Mouse (Mus musculus) heart, embryonic 12.5 days (tissue): ENCODE measurements around the gene Tgm3. TPM values are rescaled to one million over a fixed set of nuclear protein-coding genes. Genes with fewer than 3 reads are reported as not detected.

Experiments used
- ATAC-seq: fragments of 200-750 bp; cut with Nextera tagmentation; 2 replicates; pipeline ENCODE4 v1.8.0; 2017; ENCODE audit warnings: moderate TSS enrichment, moderate library complexity; ENCODE audit not compliant: insufficient number of reproducible peaks, low FRiP score
- H3K27ac ChIP-seq: fragments of 300-500 bp; sonication (generic); 2 replicates; pipeline ENCODE4 v1.5.1; 2016; ENCODE audit warnings: mild to moderate bottlenecking, moderate library complexity; ENCODE audit not compliant: poor library complexity, severe bottlenecking
- H3K27me3 ChIP-seq: fragments of 300-500 bp; sonication (generic); replicated peaks from 2 replicates; pipeline ENCODE4 v1.6.1; 2016; ENCODE audit warnings: mild to moderate bottlenecking, moderate library complexity
- H3K36me3 ChIP-seq: fragments of 300-500 bp; sonication (generic); 2 replicates; pipeline ENCODE4 v1.6.1; 2016; ENCODE audit warnings: mild to moderate bottlenecking, moderate library complexity
- H3K4me1 ChIP-seq: fragments of 300-500 bp; sonication (generic); replicated peaks from 2 replicates; pipeline ENCODE4 v1.6.1; 2016; ENCODE audit warnings: mild to moderate bottlenecking
- H3K4me2 ChIP-seq: fragments of 300-500 bp; sonication (generic); 2 replicates; pipeline ENCODE4 v1.6.1; 2016; ENCODE audit warnings: mild to moderate bottlenecking, moderate library complexity
- H3K4me3 ChIP-seq: fragments of 300-500 bp; sonication (generic); 2 replicates; pipeline ENCODE4 v1.5.1; 2016; ENCODE audit warnings: mild to moderate bottlenecking
- H3K9ac ChIP-seq: fragments of 300-500 bp; sonication (generic); 2 replicates; pipeline ENCODE4 v1.6.1; 2016; ENCODE audit warnings: mild to moderate bottlenecking, moderate library complexity
- H3K9me3 ChIP-seq: fragments of 300-500 bp; sonication (generic); replicated peaks from 2 replicates; pipeline ENCODE4 v1.6.1; 2016; ENCODE audit warnings: mild to moderate bottlenecking, moderate library complexity
- WGBS: fragments of 180-500 bp; shearing (Covaris S2); methylation state at CpG from one replicate; pipeline ENCODE4 v1.1.7; 2016; 5-methylcytosine and 5-hydroxymethylcytosine counted together
- polyA plus RNA-seq: library from polyadenylated mRNA; unstranded; fragments of >200 nt; fragmentation: Nextera tagmentation; extraction: Ambion mirVana; gene quantifications from 2 replicates; pipeline ENCODE4 v1.2.1, GENCODE M21; 2016

The Tgm3 gene
- polyA plus RNA-seq, result 0.04 TPM in 1 of 2 replicates, not detected in the other

GRCm38 (mm10) chr2:130012026-130012425, at the start of gene Tgm3:
Tgm3 (plus strand) TSS chr2:130012349.
- Histone ChIP-seq H3K4me3 (no peak within 1 kb of the TSS), H3K27ac (no peak within 1 kb of the TSS), H3K9me3 (no peaks in the 10 kb centered on the region), H3K9ac (no peak within 1 kb of the TSS), H3K4me2 (no peak within 1 kb of the TSS), H3K4me1 (no peaks in the 10 kb centered on the region), H3K27me3 (no peaks in the 10 kb centered on the region), H3K36me3 (no peaks in the 10 kb centered on the region)
- 37% methylated on average over 7 of the region's 7 CpGs for WGBS
- ATAC-seq, result no peak

DNA sequence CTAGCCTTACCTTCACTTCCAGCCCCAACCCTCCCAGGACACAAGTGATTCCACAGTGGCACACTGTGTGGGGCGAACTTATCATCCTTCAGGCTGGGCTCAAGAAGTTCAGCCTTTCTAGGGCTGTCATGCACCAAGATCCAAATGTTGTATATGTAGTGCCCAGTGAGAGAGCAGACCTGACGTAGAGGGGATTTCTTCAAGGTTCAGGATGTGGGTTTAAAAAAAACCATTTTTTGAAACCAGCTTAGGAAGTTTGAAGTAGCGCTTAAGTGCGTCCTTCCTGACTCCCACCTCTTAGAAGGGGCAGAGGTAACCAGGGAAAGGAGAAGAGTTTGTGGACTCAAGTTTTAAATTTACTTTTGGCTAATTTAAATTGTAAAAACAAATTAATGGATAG, 31.5 kb upstream of the Tgm3 start:
- no peak overlapping the region for H3K4me2 ChIP-seq
- WGBS, result 80% methylated on average over 4 of the region's 4 CpGs
- no peaks in the 10 kb centered on the region for H3K4me1 ChIP-seq
- no peak overlapping the region for H3K27ac ChIP-seq
- no peak overlapping the region for H3K4me3 ChIP-seq
- H3K9ac ChIP-seq, result no peak overlapping the region
- H3K27me3 ChIP-seq, result peaks cover 5% of the 10 kb centered on the region; the same call in 1 of the 2 replicates
- H3K36me3 ChIP-seq, result no peaks in the 10 kb centered on the region
- no peak for ATAC-seq
- H3K9me3 ChIP-seq, result no peaks in the 10 kb centered on the region

GRCm38 (mm10) chr2:129987527-129988045, 24.6 kb upstream of the Tgm3 start:
- Histone ChIP-seq H3K27ac (no peak overlapping the region), H3K36me3 (no peaks in the 10 kb centered on the region), H3K4me3 (no peak overlapping the region), H3K9ac (no peak overlapping the region), H3K9me3 (no peaks in the 10 kb centered on the region), H3K27me3 (no peaks in the 10 kb centered on the region), H3K4me2 (no peak overlapping the region), H3K4me1 (no peaks in the 10 kb centered on the region)
- WGBS, result 84% methylated on average over 6 of the region's 6 CpGs
- ATAC-seq, result no peak

- Histone ChIP-seq H3K4me3 (no peak overlapping the region), H3K27ac (no peak overlapping the region), H3K36me3 (no peaks in the 10 kb centered on the region), H3K9me3 (no peaks in the 10 kb centered on the region), H3K27me3 (no peaks in the 10 kb centered on the region), H3K4me1 (no peaks in the 10 kb centered on the region), H3K9ac (no peak overlapping the region), H3K4me2 (no peak overlapping the region)
- ATAC-seq, result no peak
- 57% methylated on average over 2 of the region's 2 CpGs for WGBS
These were observed 22.5 kb upstream of the Tgm3 start for GRCm38 (mm10) chr2:129989646-129990045.

GRCm38 (mm10) chr2:129994468-129994867, 17.7 kb upstream of the Tgm3 start:
- ATAC-seq, result no peak
- Histone ChIP-seq H3K27ac (no peak overlapping the region), H3K9me3 (no peaks in the 10 kb centered on the region), H3K36me3 (no peaks in the 10 kb centered on the region), H3K9ac (no peak overlapping the region), H3K4me2 (no peak overlapping the region), H3K4me3 (no peak overlapping the region), H3K27me3 (no peaks in the 10 kb centered on the region), H3K4me1 (no peaks in the 10 kb centered on the region)
- WGBS, result 75% methylated on average over 3 of the region's 3 CpGs

GRCm38 (mm10) chr2:129998476-129998875, 13.7 kb upstream of the Tgm3 start:
- H3K4me3 ChIP-seq, result no peak overlapping the region
- no peaks in the 10 kb centered on the region for H3K27me3 ChIP-seq
- H3K4me2 ChIP-seq, result no peak overlapping the region
- H3K36me3 ChIP-seq, result no peaks in the 10 kb centered on the region
- 81% methylated on average over 7 of the region's 7 CpGs for WGBS
- H3K9me3 ChIP-seq, result no peaks in the 10 kb centered on the region
- no peak for ATAC-seq
- H3K9ac ChIP-seq, result no peak overlapping the region
- no peak overlapping the region for H3K27ac ChIP-seq
- 0 out of 2 replicates have a peak, but pooled peaks cover 5% of the 10 kb centered on the region for H3K4me1 ChIP-seq

DNA sequence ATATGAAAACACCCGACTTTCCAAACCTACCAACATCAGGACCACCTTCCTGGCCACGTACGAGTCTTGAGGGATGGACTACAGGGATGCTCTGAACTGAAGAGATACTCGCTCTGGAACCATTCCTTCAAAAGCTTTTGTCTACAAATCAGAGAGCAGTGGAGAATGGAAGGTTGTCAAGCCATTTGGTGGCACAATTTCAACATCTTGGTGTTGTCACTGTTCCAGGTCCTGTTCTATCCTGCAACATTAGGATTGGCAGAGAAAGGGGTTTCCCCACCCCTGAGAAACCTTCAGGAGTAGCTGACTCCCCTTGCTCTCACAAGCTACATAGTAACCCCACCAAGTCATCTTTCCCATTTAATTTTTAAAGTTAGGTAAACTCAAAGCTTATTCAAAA, 12.9 kb upstream of the Tgm3 start:
- no peak overlapping the region for H3K4me2 ChIP-seq
- H3K4me3 ChIP-seq, result no peak overlapping the region
- no peaks in the 10 kb centered on the region for H3K27me3 ChIP-seq
- no peaks in the 10 kb centered on the region for H3K9me3 ChIP-seq
- H3K4me1 ChIP-seq, result peaks cover 13% of the 10 kb centered on the region
- no peak for ATAC-seq
- no peak overlapping the region for H3K9ac ChIP-seq
- 78% methylated on average over 4 of the region's 4 CpGs for WGBS
- H3K36me3 ChIP-seq, result no peaks in the 10 kb centered on the region
- H3K27ac ChIP-seq, result no peak overlapping the region

GRCm38 (mm10) chr2:130000601-130001000, 11.5 kb upstream of the Tgm3 start:
- Histone ChIP-seq H3K4me2 (no peak overlapping the region), H3K9ac (no peak overlapping the region), H3K9me3 (no peaks in the 10 kb centered on the region), H3K27me3 (no peaks in the 10 kb centered on the region), H3K36me3 (no peaks in the 10 kb centered on the region), H3K4me1 (peaks cover 16% of the 10 kb centered on the region), H3K27ac (no peak overlapping the region), H3K4me3 (no peak overlapping the region)
- ATAC-seq, result no peak
- 87% methylated on average over 3 of the region's 3 CpGs for WGBS

GRCm38 (mm10) chr2:130004046-130004445, 8.1 kb upstream of the Tgm3 start:
- ATAC-seq, result no peak
- WGBS, result 39% methylated on average over 4 of the region's 4 CpGs
- no peak overlapping the region for H3K27ac ChIP-seq
- H3K4me3 ChIP-seq, result no peak overlapping the region
- no peaks in the 10 kb centered on the region for H3K36me3 ChIP-seq
- H3K9ac ChIP-seq, result no peak overlapping the region
- peaks cover 16% of the 10 kb centered on the region for H3K4me1 ChIP-seq
- no peaks in the 10 kb centered on the region for H3K9me3 ChIP-seq
- H3K4me2 ChIP-seq, result no peak overlapping the region
- no peaks in the 10 kb centered on the region for H3K27me3 ChIP-seq

DNA sequence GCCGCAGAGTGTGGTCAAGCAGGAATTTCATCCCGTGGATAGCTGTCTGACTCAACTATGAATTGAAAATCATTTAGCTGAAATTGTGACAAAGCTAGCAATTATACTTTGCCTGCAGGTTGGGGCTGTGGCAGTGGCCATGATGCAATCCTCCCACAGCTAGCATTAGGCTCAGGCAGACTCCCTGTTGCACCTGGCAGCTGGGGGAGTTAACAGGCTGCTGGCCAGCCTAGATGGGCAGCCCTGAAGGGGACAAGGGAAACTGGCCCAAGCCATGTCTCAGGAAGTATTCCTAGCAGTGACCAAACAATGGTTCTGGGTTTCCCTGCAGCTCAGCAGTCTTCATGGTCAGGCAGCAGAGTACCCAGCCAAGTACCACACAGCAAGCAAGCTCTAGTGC, 2.8 kb upstream of the Tgm3 start:
- Histone ChIP-seq H3K27me3 (no peaks in the 10 kb centered on the region), H3K4me3 (no peak overlapping the region), H3K4me1 (peaks cover 2% of the 10 kb centered on the region), H3K9ac (no peak overlapping the region), H3K27ac (no peak overlapping the region), H3K4me2 (no peak overlapping the region), H3K36me3 (no peaks in the 10 kb centered on the region), H3K9me3 (no peaks in the 10 kb centered on the region)
- no peak for ATAC-seq
- 85% methylated on average over 2 of the region's 2 CpGs for WGBS

GRCm38 (mm10) chr2:130013646-130014045, 1.5 kb downstream of the Tgm3 start:
- H3K27me3 ChIP-seq, result no peaks in the 10 kb centered on the region
- H3K4me1 ChIP-seq, result no peaks in the 10 kb centered on the region
- no peak overlapping the region for H3K27ac ChIP-seq
- no peak overlapping the region for H3K4me2 ChIP-seq
- ATAC-seq, result no peak
- H3K4me3 ChIP-seq, result no peak overlapping the region
- no peaks in the 10 kb centered on the region for H3K36me3 ChIP-seq
- H3K9ac ChIP-seq, result no peak overlapping the region
- H3K9me3 ChIP-seq, result no peaks in the 10 kb centered on the region

- Histone ChIP-seq H3K27ac (no peak overlapping the region), H3K4me3 (no peak overlapping the region), H3K4me1 (no peaks in the 10 kb centered on the region), H3K9ac (no peak overlapping the region), H3K9me3 (no peaks in the 10 kb centered on the region), H3K27me3 (no peaks in the 10 kb centered on the region), H3K36me3 (no peaks in the 10 kb centered on the region), H3K4me2 (no peak overlapping the region)
- ATAC-seq, result no peak
- 79% methylated on average over 2 of the region's 2 CpGs for WGBS
These were observed 3.0 kb downstream of the Tgm3 start for GRCm38 (mm10) chr2:130015196-130015595.
